Mouse (Mus musculus): Measurements from ENCODE around the gene Pcsk5. TPM values are rescaled to one million over a fixed set of nuclear protein-coding genes. Genes with fewer than 3 reads are reported as not detected.
A peak's percentile ranks its signal among the peaks of the same experiment; 100 is the strongest.

The Pcsk5 gene
- polyA plus RNA-seq, 1 experiment from 2014 or later, result 21.1 TPM

- Histone ChIP-seq H3K27me3 (replicated peaks; ENCODE audit: control insufficient read depth, insufficient read depth, low read length) (no peaks in the 10 kb centered on the region), H3K27ac (ENCODE audit: low read depth, low read length) (peak overlapping the region; percentile 50), H3K9ac (ENCODE audit: low read depth, low read length) (no peak overlapping the region), H3K4me3 (ENCODE audit: low read depth, low read length) (no peak overlapping the region), H3K36me3 (ENCODE audit: control insufficient read depth, insufficient read depth) (peaks cover 1% of the 10 kb centered on the region; the same call in 1 of the 2 replicates), H3K9me3 (ENCODE audit: control insufficient read depth) (no peaks in the 10 kb centered on the region), H3K4me2 (replicated peaks; ENCODE audit: low read depth) (no peak overlapping the region), H3K4me1 (replicated peaks; ENCODE audit: control insufficient read depth, insufficient read depth, low read length) (0 out of 2 replicates have a peak, but pooled peaks cover 8% of the 10 kb centered on the region)
- WGBS, result 75% methylated on average over 2 of the region's 2 CpGs
- ATAC-seq, result peak; percentile 89
- TF ChIP-seq CTCF (IDR thresholded peaks at IDR 0.05; ENCODE audit: low read depth), result no peak
Measured at GRCm38 (mm10) chr19:17427824-17428560, 409.4 kb downstream of the Pcsk5 start.

GRCm38 (mm10) chr19:17423306-17423705 is 414.1 kb downstream of the Pcsk5 start:
- Histone ChIP-seq H3K4me2 (replicated peaks; ENCODE audit: low read depth) (no peak overlapping the region), H3K9me3 (ENCODE audit: control insufficient read depth) (no peaks in the 10 kb centered on the region), H3K9ac (ENCODE audit: low read depth, low read length) (no peak overlapping the region), H3K36me3 (ENCODE audit: control insufficient read depth, insufficient read depth) (no peaks in the 10 kb centered on the region), H3K4me1 (replicated peaks; ENCODE audit: control insufficient read depth, insufficient read depth, low read length) (0 out of 2 replicates have a peak, but pooled peaks cover 8% of the 10 kb centered on the region), H3K27me3 (replicated peaks; ENCODE audit: control insufficient read depth, insufficient read depth, low read length) (no peaks in the 10 kb centered on the region), H3K27ac (ENCODE audit: low read depth, low read length) (no peak overlapping the region), H3K4me3 (ENCODE audit: low read depth, low read length) (no peak overlapping the region)
- TF ChIP-seq CTCF (IDR thresholded peaks at IDR 0.05; ENCODE audit: low read depth), result no peak
- no peak for ATAC-seq
- WGBS, result 47% methylated on average over 3 of the region's 3 CpGs

- no peak for TF ChIP-seq CTCF (IDR thresholded peaks at IDR 0.05; ENCODE audit: low read depth)
- Histone ChIP-seq H3K36me3 (ENCODE audit: control insufficient read depth, insufficient read depth) (no peaks in the 10 kb centered on the region), H3K4me1 (replicated peaks; ENCODE audit: control insufficient read depth, insufficient read depth, low read length) (no peaks in the 10 kb centered on the region; the same call in 1 of the 2 replicates), H3K4me3 (ENCODE audit: low read depth, low read length) (no peak overlapping the region), H3K4me2 (replicated peaks; ENCODE audit: low read depth) (no peak overlapping the region), H3K9me3 (ENCODE audit: control insufficient read depth) (no peaks in the 10 kb centered on the region), H3K27ac (ENCODE audit: low read depth, low read length) (no peak overlapping the region), H3K9ac (ENCODE audit: low read depth, low read length) (no peak overlapping the region), H3K27me3 (replicated peaks; ENCODE audit: control insufficient read depth, insufficient read depth, low read length) (no peaks in the 10 kb centered on the region)
- WGBS, result 63% methylated on average over 1 of the region's 1 CpGs
- no peak for ATAC-seq
Measured at GRCm38 (mm10) chr19:17417855-17418254, 419.6 kb downstream of the Pcsk5 start.

- no peak overlapping the region for H3K27ac ChIP-seq (ENCODE audit: low read depth, low read length)
- no peaks in the 10 kb centered on the region for H3K36me3 ChIP-seq (ENCODE audit: control insufficient read depth, insufficient read depth)
- H3K27me3 ChIP-seq (replicated peaks; ENCODE audit: control insufficient read depth, insufficient read depth, low read length), result no peaks in the 10 kb centered on the region
- no peak overlapping the region for H3K9ac ChIP-seq (ENCODE audit: low read depth, low read length)
- no peak for TF ChIP-seq CTCF (IDR thresholded peaks at IDR 0.05; ENCODE audit: low read depth)
- no peak for ATAC-seq
- WGBS, result 43% methylated on average over 4 of the region's 4 CpGs
- no peak overlapping the region for H3K4me3 ChIP-seq (ENCODE audit: low read depth, low read length)
- H3K9me3 ChIP-seq (ENCODE audit: control insufficient read depth), result no peaks in the 10 kb centered on the region
- H3K4me1 ChIP-seq (replicated peaks; ENCODE audit: control insufficient read depth, insufficient read depth, low read length), result peaks cover 4% of the 10 kb centered on the region; the same call in 1 of the 2 replicates
- no peak overlapping the region for H3K4me2 ChIP-seq (replicated peaks; ENCODE audit: low read depth)
Measured at GRCm38 (mm10) chr19:17412915-17413459, 424.4 kb downstream of the Pcsk5 start.

GRCm38 (mm10) chr19:17410465-17411065 is 426.9 kb downstream of the Pcsk5 start:
- TF ChIP-seq CTCF (IDR thresholded peaks at IDR 0.05; ENCODE audit: low read depth), result no peak
- Histone ChIP-seq H3K4me1 (replicated peaks; ENCODE audit: control insufficient read depth, insufficient read depth, low read length) (peaks cover 4% of the 10 kb centered on the region; the same call in 1 of the 2 replicates), H3K36me3 (ENCODE audit: control insufficient read depth, insufficient read depth) (no peaks in the 10 kb centered on the region), H3K4me2 (replicated peaks; ENCODE audit: low read depth) (no peak overlapping the region), H3K9me3 (ENCODE audit: control insufficient read depth) (no peaks in the 10 kb centered on the region), H3K9ac (ENCODE audit: low read depth, low read length) (no peak overlapping the region), H3K27ac (ENCODE audit: low read depth, low read length) (peak overlapping the region; percentile 81), H3K27me3 (replicated peaks; ENCODE audit: control insufficient read depth, insufficient read depth, low read length) (no peaks in the 10 kb centered on the region), H3K4me3 (ENCODE audit: low read depth, low read length) (no peak overlapping the region)
- ATAC-seq, result peak; percentile 94
- 42% methylated on average over 5 of the region's 5 CpGs for WGBS

- no peak for TF ChIP-seq CTCF (IDR thresholded peaks at IDR 0.05; ENCODE audit: low read depth)
- Histone ChIP-seq H3K4me1 (replicated peaks; ENCODE audit: control insufficient read depth, insufficient read depth, low read length) (peaks cover 4% of the 10 kb centered on the region; the same call in 1 of the 2 replicates), H3K4me3 (ENCODE audit: low read depth, low read length) (no peak overlapping the region), H3K27ac (ENCODE audit: low read depth, low read length) (peak overlapping the region; percentile 24; the same call in 1 of the 2 replicates), H3K9me3 (ENCODE audit: control insufficient read depth) (no peaks in the 10 kb centered on the region), H3K36me3 (ENCODE audit: control insufficient read depth, insufficient read depth) (no peaks in the 10 kb centered on the region), H3K9ac (ENCODE audit: low read depth, low read length) (no peak overlapping the region), H3K4me2 (replicated peaks; ENCODE audit: low read depth) (no peak overlapping the region), H3K27me3 (replicated peaks; ENCODE audit: control insufficient read depth, insufficient read depth, low read length) (no peaks in the 10 kb centered on the region)
- ATAC-seq, result no peak
- WGBS, result 59% methylated on average over 3 of the region's 3 CpGs
Measured at GRCm38 (mm10) chr19:17409351-17409750, 428.1 kb downstream of the Pcsk5 start.

All from intestine, postnatal 0 days (tissue).